Mouse (Mus musculus) 3134 (cell line): ENCODE data around the gene Rph3a.
"Not testable (repeated sequence)": the region's sequence is repeated elsewhere in the genome, so short reads cannot be mapped to it uniquely, and the experiment has no call there.

Experiments
- DNase-seq: peaks from one replicate; pipeline ENCODE4 v3.0.0-alpha.2; 2011; ENCODE audit warnings: low spot score; ENCODE audit not compliant: insufficient read length; ENCODE audit errors: extremely low read depth

Gene Rph3a

GRCm38 (mm10) chr5:120976138-120976537 lies 33.8 kb downstream of the Rph3a start:
- DNase-seq: no peak

- no peak for DNase-seq
Measured at GRCm38 (mm10) chr5:120974522-120974921, 35.4 kb downstream of the Rph3a start.

- DNase-seq: no peak
Measured at GRCm38 (mm10) chr5:120972278-120972677, 37.6 kb downstream of the Rph3a start.

- DNase-seq: no peak
Measured at GRCm38 (mm10) chr5:120971326-120971725, 38.6 kb downstream of the Rph3a start.

GRCm38 (mm10) chr5:120969703-120970102 lies 40.2 kb downstream of the Rph3a start:
- DNase-seq: no peak

- no peak for DNase-seq
Measured at GRCm38 (mm10) chr5:120968799-120969198, 41.1 kb downstream of the Rph3a start.

GRCm38 (mm10) chr5:120968134-120968532 lies 41.8 kb downstream of the Rph3a start:
- DNase-seq: no peak

- no peak for DNase-seq
Measured at GRCm38 (mm10) chr5:120967355-120968133, 42.3 kb downstream of the Rph3a start.

GRCm38 (mm10) chr5:120966894-120967293 lies 43.0 kb downstream of the Rph3a start:
- no peak for DNase-seq

- DNase-seq: no peak
Measured at GRCm38 (mm10) chr5:120966156-120966555, 43.7 kb downstream of the Rph3a start.

- no peak for DNase-seq
Measured at GRCm38 (mm10) chr5:120961004-120961403, 48.9 kb downstream of the Rph3a start.

- DNase-seq: no peak
Measured at GRCm38 (mm10) chr5:120953974-120954373, 55.9 kb downstream of the Rph3a start.

GRCm38 (mm10) chr5:120952242-120952770 lies 57.6 kb downstream of the Rph3a start:
- DNase-seq: peak; percentile 15

- no peak for DNase-seq
Measured at GRCm38 (mm10) chr5:120942076-120942475, 67.8 kb downstream of the Rph3a start.

- DNase-seq: no peak
Measured at GRCm38 (mm10) chr5:120938586-120938985, 71.3 kb downstream of the Rph3a start.

- peak; percentile 40 for DNase-seq
Measured at GRCm38 (mm10) chr5:120937841-120938240, 72.1 kb downstream of the Rph3a start.

- no peak for DNase-seq
Measured at GRCm38 (mm10) chr5:120933966-120934365, 75.9 kb downstream of the Rph3a start.

- DNase-seq: no peak
Measured at GRCm38 (mm10) chr5:120927036-120927435, 82.9 kb downstream of the Rph3a start.

GRCm38 (mm10) chr5:120926311-120926710 lies 83.6 kb downstream of the Rph3a start:
- DNase-seq: not testable (repeated sequence)

GRCm38 (mm10) chr5:120924520-120924919 lies 85.4 kb downstream of the Rph3a start:
- DNase-seq: not testable (repeated sequence)

- no peak for DNase-seq
Measured at GRCm38 (mm10) chr5:120923969-120924368, 85.9 kb downstream of the Rph3a start.

GRCm38 (mm10) chr5:120920296-120920695 lies 89.6 kb downstream of the Rph3a start:
- DNase-seq: no peak
